Mouse (Mus musculus): Measurements from ENCODE around the gene Fgd1. TPM values are rescaled to one million over a fixed set of nuclear protein-coding genes. Genes with fewer than 3 reads are reported as not detected.

Fgd1 gene
- polyA plus RNA-seq, 1 experiment, result 2.3 TPM

- no peak for TF ChIP-seq CTCF (IDR thresholded peaks at IDR 0.05; ENCODE audit: extremely low read depth, insufficient read length, insufficient replicate concordance, low read depth, low read length)
- TF ChIP-seq POLR2A (IDR thresholded peaks at IDR 0.05; ENCODE audit: low read depth, low read length), result no peak
- WGBS, result 89% methylated on average over 1 of the region's 1 CpGs
- H3K27me3 ChIP-seq (ENCODE audit: control insufficient read depth, insufficient read depth, low read length), result no peaks in the 10 kb centered on the region
Measured at GRCm38 (mm10) chrX:151059346-151059745, 13.4 kb downstream of the Fgd1 start.

GRCm38 (mm10) chrX:151061615-151062299, 15.8 kb downstream of the Fgd1 start:
- TF ChIP-seq POLR2A (IDR thresholded peaks at IDR 0.05; ENCODE audit: low read depth, low read length) (no peak), CTCF (IDR thresholded peaks at IDR 0.05; ENCODE audit: extremely low read depth, insufficient read length, insufficient replicate concordance, low read depth, low read length) (no peak)
- no peaks in the 10 kb centered on the region for H3K36me3 ChIP-seq (ENCODE audit: control insufficient read depth, insufficient read depth, low read length)
- no peaks in the 10 kb centered on the region for H3K4me1 ChIP-seq (ENCODE audit: control insufficient read depth, insufficient read depth, insufficient read length, low read length)
- 52% methylated on average over 3 of the region's 3 CpGs for whole genome bisulfite sequencing
- no peak overlapping the region for H3K4me3 ChIP-seq (ENCODE audit: low read depth, low read length)
- H3K27ac ChIP-seq (ENCODE audit: insufficient read depth, low read depth, low read length), result no peak overlapping the region
- H3K27me3 ChIP-seq (ENCODE audit: control insufficient read depth, insufficient read depth, low read length), result no peaks in the 10 kb centered on the region

More at GRCm38 (mm10) chrX:151059346-151059745, 13.4 kb downstream of the Fgd1 start:
- no peaks in the 10 kb centered on the region for H3K4me1 ChIP-seq (ENCODE audit: control insufficient read depth, insufficient read depth, insufficient read length, low read length)
- no peak overlapping the region for H3K27ac ChIP-seq (ENCODE audit: insufficient read depth, low read depth, low read length)
- H3K36me3 ChIP-seq (ENCODE audit: control insufficient read depth, insufficient read depth, low read length), result no peaks in the 10 kb centered on the region
- H3K4me3 ChIP-seq (ENCODE audit: low read depth, low read length), result no peak overlapping the region

- H3K36me3 ChIP-seq (ENCODE audit: control insufficient read depth, insufficient read depth, low read length), result no peaks in the 10 kb centered on the region
- H3K4me3 ChIP-seq (ENCODE audit: low read depth, low read length), result no peak overlapping the region
- WGBS, result 86% methylated on average over 7 of the region's 7 CpGs
- TF ChIP-seq CTCF (IDR thresholded peaks at IDR 0.05; ENCODE audit: extremely low read depth, insufficient read length, insufficient replicate concordance, low read depth, low read length), result no peak
- TF ChIP-seq POLR2A (IDR thresholded peaks at IDR 0.05; ENCODE audit: low read depth, low read length), result no peak
- H3K27me3 ChIP-seq (ENCODE audit: control insufficient read depth, insufficient read depth, low read length), result no peaks in the 10 kb centered on the region
- no peaks in the 10 kb centered on the region for H3K4me1 ChIP-seq (ENCODE audit: control insufficient read depth, insufficient read depth, insufficient read length, low read length)
- no peak overlapping the region for H3K27ac ChIP-seq (ENCODE audit: insufficient read depth, low read depth, low read length)
Measured at GRCm38 (mm10) chrX:151066071-151066666, 20.2 kb downstream of the Fgd1 start.

- H3K4me1 ChIP-seq (ENCODE audit: control insufficient read depth, insufficient read depth, insufficient read length, low read length), result no peaks in the 10 kb centered on the region
- TF ChIP-seq POLR2A (IDR thresholded peaks at IDR 0.05; ENCODE audit: low read depth, low read length) (no peak), CTCF (IDR thresholded peaks at IDR 0.05; ENCODE audit: extremely low read depth, insufficient read length, insufficient replicate concordance, low read depth, low read length) (no peak)
- H3K27me3 ChIP-seq (ENCODE audit: control insufficient read depth, insufficient read depth, low read length), result no peaks in the 10 kb centered on the region
- no peaks in the 10 kb centered on the region for H3K36me3 ChIP-seq (ENCODE audit: control insufficient read depth, insufficient read depth, low read length)
- no peak overlapping the region for H3K4me3 ChIP-seq (ENCODE audit: low read depth, low read length)
- WGBS, result 86% methylated on average over 5 of the region's 5 CpGs
- H3K27ac ChIP-seq (ENCODE audit: insufficient read depth, low read depth, low read length), result no peak overlapping the region
Measured at GRCm38 (mm10) chrX:151067876-151068275, 21.9 kb downstream of the Fgd1 start.

- H3K27me3 ChIP-seq (ENCODE audit: control insufficient read depth, insufficient read depth, low read length), result no peaks in the 10 kb centered on the region
- H3K36me3 ChIP-seq (ENCODE audit: control insufficient read depth, insufficient read depth, low read length), result no peaks in the 10 kb centered on the region
- H3K27ac ChIP-seq (ENCODE audit: insufficient read depth, low read depth, low read length), result no peak overlapping the region
- no peaks in the 10 kb centered on the region for H3K4me1 ChIP-seq (ENCODE audit: control insufficient read depth, insufficient read depth, insufficient read length, low read length)
- TF ChIP-seq POLR2A (IDR thresholded peaks at IDR 0.05; ENCODE audit: low read depth, low read length) (no peak), CTCF (IDR thresholded peaks at IDR 0.05; ENCODE audit: extremely low read depth, insufficient read length, insufficient replicate concordance, low read depth, low read length) (no peak)
- no peak overlapping the region for H3K4me3 ChIP-seq (ENCODE audit: low read depth, low read length)
- WGBS, result 93% methylated on average over 5 of the region's 5 CpGs
Measured at GRCm38 (mm10) chrX:151076007-151076406, 30.1 kb downstream of the Fgd1 start.

GRCm38 (mm10) chrX:151076941-151077485, 31.1 kb downstream of the Fgd1 start:
- WGBS, result 87% methylated on average over 4 of the region's 4 CpGs
- no peaks in the 10 kb centered on the region for H3K4me1 ChIP-seq (ENCODE audit: control insufficient read depth, insufficient read depth, insufficient read length, low read length)
- H3K27me3 ChIP-seq (ENCODE audit: control insufficient read depth, insufficient read depth, low read length), result no peaks in the 10 kb centered on the region
- no peaks in the 10 kb centered on the region for H3K36me3 ChIP-seq (ENCODE audit: control insufficient read depth, insufficient read depth, low read length)
- TF ChIP-seq POLR2A (IDR thresholded peaks at IDR 0.05; ENCODE audit: low read depth, low read length), result no peak
- no peak for TF ChIP-seq CTCF (IDR thresholded peaks at IDR 0.05; ENCODE audit: extremely low read depth, insufficient read length, insufficient replicate concordance, low read depth, low read length)
- no peak overlapping the region for H3K4me3 ChIP-seq (ENCODE audit: low read depth, low read length)
- no peak overlapping the region for H3K27ac ChIP-seq (ENCODE audit: insufficient read depth, low read depth, low read length)

- Histone ChIP-seq H3K4me1 (ENCODE audit: control insufficient read depth, insufficient read depth, insufficient read length, low read length) (no peaks in the 10 kb centered on the region), H3K27me3 (ENCODE audit: control insufficient read depth, insufficient read depth, low read length) (no peaks in the 10 kb centered on the region), H3K36me3 (ENCODE audit: control insufficient read depth, insufficient read depth, low read length) (peaks cover 9% of the 10 kb centered on the region), H3K27ac (ENCODE audit: insufficient read depth, low read depth, low read length) (no peak overlapping the region), H3K4me3 (ENCODE audit: low read depth, low read length) (no peak overlapping the region)
- TF ChIP-seq POLR2A (IDR thresholded peaks at IDR 0.05; ENCODE audit: low read depth, low read length) (no peak), CTCF (IDR thresholded peaks at IDR 0.05; ENCODE audit: extremely low read depth, insufficient read length, insufficient replicate concordance, low read depth, low read length) (no peak)
- 58% methylated on average over 2 of the region's 2 CpGs for WGBS
Measured at GRCm38 (mm10) chrX:151085599-151085998, 39.6 kb downstream of the Fgd1 start.
